Mouse (Mus musculus): Measurements from ENCODE around the gene Bricd5. TPM values are rescaled to one million over a fixed set of nuclear protein-coding genes. Genes with fewer than 3 reads are reported as not detected.

Bricd5 gene
- not detected for polyA plus RNA-seq (2017; shearing (Covaris generic))

DNA sequence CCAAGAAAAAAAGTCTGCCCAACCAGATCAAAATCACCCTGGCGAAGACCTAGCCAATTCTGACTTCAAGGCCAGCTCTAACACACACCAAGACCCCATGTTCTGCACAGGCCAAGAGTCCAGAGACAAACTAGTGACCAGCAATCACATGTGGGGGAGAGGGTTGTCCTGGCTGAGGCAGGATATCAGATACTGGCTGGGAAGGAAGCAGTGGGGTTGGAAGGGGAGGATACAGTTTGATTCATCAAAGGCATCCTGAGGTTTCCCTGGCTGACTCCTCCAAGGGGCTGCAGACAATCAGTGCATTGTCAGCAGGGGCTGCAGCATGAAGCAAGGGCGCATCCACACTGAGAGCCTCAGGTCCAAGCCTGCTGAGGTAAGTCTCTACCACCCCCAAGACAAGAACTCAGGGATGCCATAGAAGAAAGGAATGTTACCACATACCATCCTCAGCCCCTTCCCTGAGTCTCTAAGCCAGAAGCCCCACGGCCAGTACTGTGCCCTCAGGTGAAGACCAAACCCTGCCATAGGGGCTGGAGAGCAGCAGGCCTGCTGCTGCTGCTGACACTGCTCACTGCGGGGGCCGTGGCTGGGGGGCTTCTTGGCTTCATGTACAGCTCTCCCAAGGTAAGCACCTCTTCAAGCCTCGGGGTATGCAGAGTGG lies at the start of gene Bricd5:
Gene Bricd5 (plus strand): TSS at position 273 of the 664 bp plus-strand sequence.

DNA sequence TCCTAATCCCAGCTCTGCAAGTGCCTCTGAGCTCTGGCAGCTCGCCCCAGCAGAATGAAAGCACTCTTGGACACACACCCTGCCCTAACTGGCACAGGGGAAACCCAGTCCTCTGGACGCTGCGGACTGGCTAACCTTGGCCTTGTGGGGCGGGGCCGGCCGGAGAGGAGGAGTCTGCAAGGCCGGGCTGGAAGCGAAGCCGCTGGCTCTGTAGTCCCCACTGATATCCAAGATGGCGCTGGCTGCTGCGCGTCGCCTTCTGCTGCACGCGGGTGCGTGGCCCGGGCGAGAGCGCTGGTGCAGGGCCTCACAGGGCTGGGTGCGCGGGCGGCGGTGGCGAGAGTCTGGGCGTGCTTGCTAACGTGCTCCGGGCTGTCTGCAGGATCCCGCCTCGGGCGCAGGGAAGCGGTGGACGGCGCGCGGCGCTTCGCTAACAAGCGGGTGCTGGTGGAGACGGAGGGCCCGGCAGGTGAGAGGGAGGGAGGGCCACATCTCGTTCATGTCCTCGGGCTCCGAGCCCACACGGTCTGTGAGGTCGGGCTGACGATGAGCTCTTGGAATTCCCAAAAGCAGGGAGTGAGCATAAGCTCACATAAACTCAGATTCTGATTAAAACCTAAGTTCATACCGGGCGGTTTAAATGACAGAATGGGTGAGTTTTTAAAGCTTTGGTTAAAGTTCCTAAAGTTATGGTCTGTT lies 47.1 kb upstream of the Bricd5 start, which contains the start of gene Eci1:
Gene Eci1 (plus strand): TSS at position 171 of the 699 bp plus-strand sequence.

DNA sequence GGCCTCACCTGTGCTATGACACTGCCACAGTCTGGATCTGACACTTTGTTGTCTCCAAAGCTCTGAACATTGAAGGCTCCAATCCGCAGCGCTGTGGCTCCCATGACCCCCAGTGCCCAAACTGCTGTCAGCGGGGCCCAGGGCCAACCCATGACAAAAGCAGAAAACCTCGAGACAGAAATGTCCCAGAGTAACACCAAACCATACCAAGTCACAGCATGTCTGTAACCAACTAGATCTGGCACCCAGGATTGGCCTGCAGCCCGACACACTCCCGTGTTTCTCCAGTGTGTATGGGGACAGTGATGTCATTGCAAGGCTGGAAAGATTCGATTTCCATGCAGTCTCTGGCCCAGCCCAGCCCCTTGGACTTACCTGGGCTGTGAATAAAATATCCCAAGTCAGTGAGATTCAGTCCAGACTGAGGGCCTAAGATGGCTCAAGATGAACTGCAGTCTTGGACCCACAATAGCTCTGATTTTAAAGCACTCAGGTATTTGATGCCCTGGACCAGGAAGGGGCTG lies 31.0 kb upstream of the Bricd5 start, which contains the start of gene Dnase1l2:
Gene Dnase1l2 (minus strand): TSS at position 474 of the 524 bp plus-strand sequence.

DNA sequence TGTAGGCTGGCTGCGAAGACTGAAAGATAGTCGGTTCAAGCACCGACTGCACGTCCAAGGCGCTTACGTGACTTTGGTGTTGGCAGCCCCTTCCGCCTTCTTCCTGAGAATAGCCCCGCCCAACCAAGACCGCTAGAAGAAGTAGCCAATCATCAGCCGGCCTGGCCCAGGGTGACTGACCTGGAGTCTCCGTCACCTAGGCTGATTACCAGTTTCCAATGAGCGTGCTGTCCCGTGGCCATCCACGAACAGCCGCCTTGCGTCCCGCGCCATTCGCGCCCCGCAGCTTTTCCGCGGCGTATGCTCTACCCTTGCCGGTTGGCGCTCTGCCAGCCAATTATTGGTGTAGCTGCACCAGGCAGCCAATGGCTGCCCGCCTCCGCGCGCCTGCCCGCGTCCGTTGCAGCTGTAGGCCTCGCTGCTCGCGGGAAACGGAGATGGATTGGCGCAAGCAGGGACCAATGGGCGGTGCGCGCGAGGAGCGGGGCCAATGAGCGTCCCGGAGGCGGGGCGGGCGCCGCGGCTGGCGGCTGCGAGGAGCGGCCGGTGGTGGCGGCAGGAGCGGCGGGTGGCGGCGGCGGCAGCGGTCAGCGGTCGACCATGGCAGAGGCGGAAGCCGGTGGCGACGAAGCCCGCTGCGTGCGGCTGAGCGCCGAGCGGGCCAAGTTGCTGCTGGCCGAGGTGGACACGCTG lies 3.6 kb upstream of the Bricd5 start, which contains the start of the genes E4f1 and Pgp:
Gene E4f1 (minus strand): TSS at position 404 of the 693 bp plus-strand sequence.
Gene Pgp (plus strand): TSS at position 483 of the 693 bp plus-strand sequence.

DNA sequence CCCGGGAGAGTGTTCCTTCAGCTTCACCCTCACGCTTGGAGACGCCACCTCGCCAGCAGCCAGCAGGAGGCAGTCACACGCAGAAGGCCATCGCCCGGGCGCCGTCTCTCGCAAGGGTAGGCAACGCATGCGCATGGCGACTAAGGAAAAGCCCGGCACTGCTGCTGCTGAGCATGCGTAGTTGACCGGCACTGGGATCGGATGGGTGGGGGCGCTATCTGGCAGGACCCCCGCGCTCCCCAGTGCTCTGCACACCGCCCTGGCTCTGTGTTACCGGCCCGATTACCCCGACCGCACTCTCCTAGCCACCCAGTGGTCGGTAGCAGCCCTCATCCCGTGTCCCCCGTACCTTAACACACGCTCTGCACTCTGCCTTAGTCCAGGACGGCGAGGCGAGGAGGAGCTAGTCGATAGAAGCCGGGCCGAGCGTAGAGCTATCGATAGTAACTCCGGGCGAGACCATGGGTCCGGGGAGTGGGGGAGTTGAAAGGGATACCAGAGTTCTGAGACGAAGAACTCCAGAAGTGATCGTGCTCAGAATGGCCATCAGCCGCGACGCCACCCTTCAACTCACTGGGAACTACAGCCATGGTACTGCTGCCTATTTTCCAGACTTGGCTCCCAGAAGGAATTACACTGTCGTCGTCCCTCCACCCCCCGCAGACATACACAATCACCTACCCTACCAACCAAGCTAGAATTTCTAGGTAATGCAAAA lies 5.1 kb downstream of the Bricd5 start, which contains the start of gene Mlst8:
Gene Mlst8 (minus strand): TSS at position 416 of the 718 bp plus-strand sequence.

DNA sequence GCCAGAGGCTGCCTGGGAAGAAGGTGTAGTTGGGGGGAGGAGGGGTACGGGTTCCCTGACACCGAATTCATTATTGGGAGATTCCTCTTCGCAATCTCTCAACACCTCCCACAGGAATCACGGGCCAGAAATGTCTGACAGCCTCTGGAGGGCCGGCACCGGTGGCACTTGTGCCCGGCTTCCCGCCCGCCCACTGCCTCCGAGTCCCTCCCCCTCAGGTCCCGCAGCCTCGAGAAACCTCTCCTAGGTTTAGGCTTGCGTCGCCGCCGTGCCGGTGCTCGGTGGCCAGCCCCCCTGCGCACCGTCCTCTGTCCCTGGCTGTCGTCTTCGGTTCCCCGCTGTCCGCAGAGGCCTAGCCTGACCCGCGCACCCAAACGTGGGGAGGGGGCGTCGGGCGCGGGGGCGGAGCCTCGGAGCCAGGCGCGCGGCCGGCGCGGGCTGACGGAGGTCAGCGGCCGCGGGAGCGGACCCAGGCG lies 14.5 kb downstream of the Bricd5 start, which contains the start of gene Caskin1:
Gene Caskin1 (plus strand): TSS at position 416 of the 476 bp plus-strand sequence.

Other genes starting within 250 kb of the Bricd5 start
- 1.9 TPM for gene Ccnf, start 222.4 kb upstream of the Bricd5 start, polyA plus RNA-seq (2017; shearing (Covaris generic))
- gene Abca17, start 122.8 kb upstream of the Bricd5 start, polyA plus RNA-seq (2017; shearing (Covaris generic)): 0.15 TPM
- gene Abca3, start 121.9 kb upstream of the Bricd5 start, polyA plus RNA-seq (2017; shearing (Covaris generic)): 32.3 TPM
- gene Rnps1, start 59.3 kb upstream of the Bricd5 start, polyA plus RNA-seq (2017; shearing (Covaris generic)): 284 TPM
- 34.1 TPM for gene Eci1, start 47.2 kb upstream of the Bricd5 start, polyA plus RNA-seq (2017; shearing (Covaris generic))
- gene Dnase1l2, start 30.8 kb upstream of the Bricd5 start, polyA plus RNA-seq (2017; shearing (Covaris generic)): 2.0 TPM
- gene E4f1, start 3.6 kb upstream of the Bricd5 start, polyA plus RNA-seq (2017; shearing (Covaris generic)): 144 TPM
- gene Pgp, start 3.5 kb upstream of the Bricd5 start, polyA plus RNA-seq (2017; shearing (Covaris generic)): 18.9 TPM
- 24.2 TPM for gene Mlst8, start 5.2 kb downstream of the Bricd5 start, polyA plus RNA-seq (2017; shearing (Covaris generic))
- 0.16 TPM for gene Caskin1, start 14.7 kb downstream of the Bricd5 start, polyA plus RNA-seq (2017; shearing (Covaris generic))
- 68.1 TPM for gene Traf7, start 54.1 kb downstream of the Bricd5 start, polyA plus RNA-seq (2017; shearing (Covaris generic))
- 1.1 TPM for gene Rab26, start 60.3 kb downstream of the Bricd5 start, polyA plus RNA-seq (2017; shearing (Covaris generic))
- 58.8 TPM for gene Pkd1, start 76.0 kb downstream of the Bricd5 start, polyA plus RNA-seq (2017; shearing (Covaris generic))
- 44.1 TPM for gene Tsc2, start 158.7 kb downstream of the Bricd5 start, polyA plus RNA-seq (2017; shearing (Covaris generic))
- gene Nthl1, start 158.8 kb downstream of the Bricd5 start, polyA plus RNA-seq (2017; shearing (Covaris generic)): 3.7 TPM
- 0.20 TPM for gene Slc9a3r2, start 176.4 kb downstream of the Bricd5 start, polyA plus RNA-seq (2017; shearing (Covaris generic))
- not detected for gene Npw, start 184.6 kb downstream of the Bricd5 start, polyA plus RNA-seq (2017; shearing (Covaris generic))
- 23.2 TPM for gene Zfp598, start 195.8 kb downstream of the Bricd5 start, polyA plus RNA-seq (2017; shearing (Covaris generic))
- gene Syngr3, start 216.1 kb downstream of the Bricd5 start, polyA plus RNA-seq (2017; shearing (Covaris generic)): not detected
- 33.4 TPM for gene Gfer, start 222.3 kb downstream of the Bricd5 start, polyA plus RNA-seq (2017; shearing (Covaris generic))
- 1.3 TPM for gene Noxo1, start 222.3 kb downstream of the Bricd5 start, polyA plus RNA-seq (2017; shearing (Covaris generic))
- 53.1 TPM for gene Tbl3, start 233.8 kb downstream of the Bricd5 start, polyA plus RNA-seq (2017; shearing (Covaris generic))
- not detected for gene Rnf151, start 244.2 kb downstream of the Bricd5 start, polyA plus RNA-seq (2017; shearing (Covaris generic))
- gene Rps2, start 244.2 kb downstream of the Bricd5 start, polyA plus RNA-seq (2017; shearing (Covaris generic)): 1,119 TPM

Data from naive thymus-derived CD4-positive, alpha-beta T cell, adult 5 months (primary cell).